Mouse (Mus musculus) thymus, postnatal 14 days (tissue): Measurements from ENCODE around the gene H1f0.
A peak's percentile ranks its signal among the peaks of the same experiment; 100 is the strongest.

Experiments
- DNase-seq: peaks from one replicate; pipeline ENCODE4 v3.0.0; 2021

Gene H1f0

DNA sequence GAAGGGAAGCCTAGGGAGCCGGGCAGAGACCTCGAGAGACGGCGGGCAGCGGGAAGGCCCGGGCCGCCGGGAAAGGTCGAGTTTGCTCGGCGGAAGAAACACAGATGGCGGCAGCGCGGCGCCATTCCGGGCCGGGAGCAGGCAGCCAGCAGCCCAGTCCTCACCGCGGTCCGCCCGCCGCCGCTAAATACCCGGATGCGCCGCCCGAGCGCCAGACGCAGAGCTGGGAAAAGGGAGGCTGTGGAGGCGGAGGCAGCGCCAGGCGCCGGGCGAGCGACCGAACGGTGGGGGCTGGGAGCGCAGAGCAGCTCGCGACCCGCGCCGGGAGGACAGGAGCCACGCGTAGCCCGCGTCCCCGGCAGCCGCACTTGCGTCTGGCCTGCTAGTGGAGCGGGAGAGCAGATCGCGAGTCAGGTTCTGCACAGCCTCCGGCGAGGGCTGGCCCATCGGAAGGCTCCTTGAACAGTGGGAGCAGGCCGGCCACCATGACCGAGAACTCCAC, at the start of gene H1f0:
Gene H1f0 (plus strand): TSS at position 214 of the 502 bp plus-strand sequence.
- DNase-seq, result peak; percentile 90

DNA sequence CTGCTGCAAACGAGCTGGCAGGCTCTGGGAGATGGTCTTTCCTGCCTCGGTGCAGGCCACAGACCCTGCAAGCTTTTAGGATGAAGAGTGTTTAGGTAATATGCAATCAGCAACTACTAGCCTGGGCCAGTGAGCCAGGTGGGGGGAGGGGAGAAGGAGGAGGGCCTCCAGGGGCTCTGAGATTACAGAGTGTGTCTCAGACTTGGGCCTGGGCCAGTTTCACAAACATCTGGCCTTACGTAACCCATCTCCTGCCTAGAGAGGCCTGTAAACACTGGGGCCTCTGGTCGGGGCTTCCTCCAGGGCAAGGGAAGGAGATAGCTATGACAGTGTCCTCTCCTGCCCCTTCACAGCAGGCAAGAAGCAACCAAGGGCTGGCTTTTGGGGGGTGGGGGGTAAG, 49.4 kb upstream of the H1f0 start:
- DNase-seq, result no peak

DNA sequence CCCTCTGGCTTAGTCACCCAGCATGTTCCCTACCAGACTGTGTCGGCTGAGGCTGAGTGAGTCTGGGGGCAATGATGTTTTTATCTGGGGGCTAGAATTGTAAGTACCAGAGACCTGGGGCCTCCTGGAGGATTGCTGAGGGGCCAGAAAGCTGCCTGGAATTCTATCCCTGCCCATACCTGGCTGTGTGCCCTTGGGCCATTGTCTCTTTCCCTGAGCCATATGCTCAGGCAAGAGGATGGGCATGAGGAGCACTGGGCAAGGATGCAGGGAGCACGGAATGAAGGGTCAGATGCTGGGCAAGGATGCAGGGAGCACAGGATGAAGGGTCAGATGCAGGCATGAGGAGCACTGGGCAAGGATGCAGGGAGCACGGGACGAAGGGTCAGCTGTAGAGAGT, 48.2 kb upstream of the H1f0 start:
- DNase-seq, result no peak

DNA sequence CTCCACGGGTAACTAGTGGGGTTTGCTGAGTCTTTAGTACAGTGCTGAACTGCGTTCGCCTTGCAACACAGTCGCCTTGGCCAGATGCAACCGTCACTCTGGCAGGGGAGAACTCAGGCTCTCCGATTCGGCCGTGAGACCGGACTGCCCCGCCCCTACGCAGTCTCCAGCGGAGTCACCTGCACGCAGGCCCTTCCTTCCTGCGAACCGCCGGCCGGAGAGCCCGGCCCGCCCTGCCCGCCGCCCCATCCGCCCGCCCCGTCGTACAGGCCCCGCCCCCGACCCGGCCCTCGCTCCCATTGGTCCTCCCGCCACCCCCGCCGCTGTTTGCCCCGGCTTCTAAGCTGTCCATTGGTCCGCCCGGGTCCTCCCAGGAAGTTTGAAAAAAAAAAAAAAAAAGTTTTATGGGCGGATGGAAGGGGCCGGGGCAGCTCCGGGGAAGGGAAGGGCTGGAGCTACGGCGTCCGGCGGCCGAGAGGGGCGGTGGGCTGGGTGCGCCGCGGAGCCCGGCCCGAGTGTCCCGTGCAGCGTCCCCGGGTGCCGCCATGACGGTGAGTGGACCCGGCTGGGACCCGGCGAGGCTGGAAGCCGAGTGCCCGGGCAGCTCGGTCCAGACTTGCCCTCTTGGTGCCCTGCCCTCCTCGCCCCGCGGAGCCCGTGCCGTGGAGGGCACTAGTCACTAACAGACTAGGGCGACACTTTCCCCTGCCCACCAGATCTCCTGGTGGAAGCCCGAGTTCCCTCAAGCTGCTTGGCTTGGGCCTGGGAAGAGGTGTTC, 45.4 kb upstream of the H1f0 start:
- peak; percentile 89 for DNase-seq

DNA sequence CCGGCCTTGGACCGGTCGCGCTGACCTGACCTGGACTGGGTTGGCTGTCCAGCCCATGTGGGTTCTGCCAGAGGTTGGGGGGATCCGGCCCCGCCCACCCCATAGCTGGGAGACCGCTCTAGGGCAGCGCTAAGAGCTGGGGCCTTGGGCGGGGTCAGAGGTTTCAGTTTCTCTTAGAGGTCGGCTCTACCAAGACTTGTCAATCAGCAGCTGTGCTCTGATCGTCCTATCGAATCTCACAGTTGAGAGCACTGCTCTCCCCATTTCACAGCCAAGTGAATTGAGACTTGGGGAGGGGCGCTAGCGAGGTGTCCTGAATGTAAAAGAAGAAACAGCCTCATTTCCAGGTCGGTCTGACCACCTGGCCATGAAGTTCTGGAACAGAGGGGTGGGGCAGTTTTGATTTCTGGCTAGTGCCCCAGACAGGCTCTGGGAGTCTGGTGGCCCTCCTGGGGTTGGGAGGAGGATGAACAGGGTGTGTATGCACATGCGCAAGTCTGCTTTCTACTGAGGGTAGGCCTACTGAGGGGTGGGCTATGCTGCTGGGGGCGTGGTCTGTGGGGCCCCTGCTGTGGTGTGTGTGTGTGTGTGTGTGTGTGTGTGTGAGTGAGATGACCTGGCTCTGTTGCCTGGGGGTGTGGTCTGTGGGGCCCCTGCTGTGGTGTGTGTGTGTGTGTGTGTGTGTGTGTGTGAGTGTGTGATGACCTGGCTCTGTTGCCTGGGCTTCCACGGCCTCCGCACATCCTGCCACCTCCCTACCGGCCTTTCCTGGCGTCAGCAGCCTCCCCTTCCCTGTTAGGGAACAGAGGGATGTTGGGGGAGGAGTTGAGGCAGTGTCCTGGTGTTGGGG, 44.6 kb upstream of the H1f0 start:
- peak; percentile 65 for DNase-seq

DNA sequence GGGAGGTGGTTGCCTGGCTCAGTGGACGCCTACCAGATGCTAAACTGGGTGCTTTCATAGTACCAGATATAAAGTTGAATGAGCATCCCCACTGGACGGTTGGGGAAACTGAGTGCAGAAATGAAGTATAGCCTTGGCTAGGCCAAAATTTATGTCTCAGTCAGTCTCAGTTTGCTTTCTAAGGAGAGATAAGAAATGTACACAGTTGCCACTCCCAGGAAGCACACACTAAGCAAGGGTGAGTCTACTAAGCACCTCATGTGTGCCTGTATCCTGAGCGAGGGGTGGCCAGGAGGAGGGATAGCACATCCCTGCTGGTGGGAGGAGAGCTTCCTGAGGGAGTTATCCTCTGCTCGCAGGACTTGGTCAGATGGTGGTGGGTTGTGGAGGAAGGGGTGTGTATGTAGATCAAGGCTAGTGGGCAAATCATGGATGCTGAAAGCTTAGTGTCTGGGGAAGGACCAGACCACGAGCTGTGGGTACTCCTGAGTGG, 43.9 kb upstream of the H1f0 start:
- DNase-seq, result no peak

DNA sequence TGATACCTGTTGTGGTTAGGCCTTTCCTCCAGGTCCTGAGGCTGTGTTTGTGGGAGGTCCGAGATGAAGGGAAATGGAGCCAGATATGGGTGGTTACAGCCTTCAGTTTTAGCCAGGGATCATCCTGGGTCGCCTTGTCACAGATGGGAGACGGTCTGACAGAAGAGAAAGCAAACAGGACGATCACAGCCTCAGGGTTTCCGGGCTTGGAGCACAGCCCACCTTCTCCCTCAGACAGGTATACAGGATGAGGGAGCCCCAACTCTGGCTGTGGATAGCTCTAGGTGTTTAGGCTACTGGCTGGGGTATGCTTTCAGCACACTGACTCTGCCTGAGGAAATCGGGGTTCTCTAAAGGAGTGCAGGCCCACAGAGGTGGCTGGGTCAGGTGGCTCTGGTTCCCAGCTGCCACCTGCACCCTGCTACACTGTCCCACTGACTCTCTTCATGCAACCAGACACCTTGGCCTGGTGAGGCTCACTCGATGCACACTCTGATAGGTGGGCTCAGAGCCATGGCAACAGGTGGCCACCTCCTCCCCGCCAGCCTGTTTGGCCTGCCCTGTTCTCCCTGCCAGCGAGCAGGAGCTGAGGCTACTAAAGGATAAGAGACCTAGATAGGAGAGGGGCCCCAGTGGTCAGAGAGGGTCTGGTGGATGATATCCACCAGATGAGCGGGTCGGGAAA, 41.6 kb upstream of the H1f0 start:
- no peak for DNase-seq

DNA sequence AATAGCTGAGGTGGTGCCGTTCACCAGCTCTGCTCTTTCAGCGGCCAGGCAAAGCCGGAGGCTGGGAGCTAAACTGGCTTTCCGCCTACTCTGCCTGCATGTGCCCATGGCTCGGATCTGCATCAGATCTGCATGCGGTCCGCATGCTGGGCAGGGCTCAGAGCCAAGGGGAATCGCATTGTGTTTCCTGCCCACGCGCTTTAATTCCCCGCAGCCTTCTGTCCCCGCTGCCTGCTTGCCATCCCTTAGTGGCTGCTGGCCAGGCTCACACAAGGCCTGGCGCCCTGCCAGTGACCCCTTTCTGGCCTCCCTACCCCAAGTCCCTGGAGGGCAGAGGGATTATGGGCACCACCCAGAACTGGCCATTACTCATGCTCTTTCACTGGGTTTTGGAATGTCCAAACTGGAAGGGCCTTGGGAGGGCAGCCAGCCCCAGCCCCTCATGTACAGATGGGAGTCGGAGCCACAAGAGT, 39.7 kb upstream of the H1f0 start:
- no peak for DNase-seq

DNA sequence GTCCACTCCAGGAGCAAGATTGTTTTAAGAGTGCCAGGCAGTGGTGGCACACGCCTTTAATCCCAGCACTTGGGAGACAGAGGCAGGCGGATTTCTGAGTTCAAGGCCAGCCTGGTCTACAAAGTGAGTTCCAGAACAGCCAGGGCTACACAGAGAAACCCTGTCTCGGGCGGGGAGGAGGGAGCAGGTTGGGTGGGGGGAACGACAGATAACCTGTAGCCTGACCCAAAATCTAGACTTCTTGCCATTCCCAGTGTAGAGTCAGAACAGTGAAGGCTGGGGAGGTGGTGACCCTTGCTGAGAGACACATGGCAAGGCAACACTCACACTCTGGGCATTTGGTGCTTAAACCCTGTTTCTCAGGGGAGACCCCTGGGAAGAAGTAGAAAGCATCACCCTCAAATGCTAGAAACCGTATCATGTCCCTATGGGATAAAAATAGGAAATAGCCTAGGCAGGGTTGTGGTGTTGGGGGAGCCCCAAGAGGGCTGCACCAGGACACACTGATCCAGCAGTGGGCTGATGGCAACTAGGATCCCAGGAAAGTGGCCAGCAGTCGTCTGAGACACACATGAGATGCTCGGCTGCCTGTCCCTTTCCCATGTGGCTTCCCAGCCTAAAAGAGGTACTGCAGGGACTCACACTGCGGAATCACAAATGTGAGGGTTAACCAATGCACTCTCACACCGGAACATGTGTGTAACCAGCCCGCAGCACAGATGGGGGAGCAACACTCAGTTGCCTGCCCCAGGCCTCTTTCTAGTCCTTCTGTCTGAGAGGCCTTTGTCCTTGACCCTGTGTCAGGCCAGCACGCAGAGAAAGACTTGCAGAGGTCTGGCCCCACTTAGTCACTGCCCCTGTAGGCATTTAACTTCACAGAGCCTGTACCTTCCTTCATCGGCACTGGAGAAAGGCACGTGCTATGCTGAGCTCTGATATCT, 38.8 kb upstream of the H1f0 start:
- no peak for DNase-seq

DNA sequence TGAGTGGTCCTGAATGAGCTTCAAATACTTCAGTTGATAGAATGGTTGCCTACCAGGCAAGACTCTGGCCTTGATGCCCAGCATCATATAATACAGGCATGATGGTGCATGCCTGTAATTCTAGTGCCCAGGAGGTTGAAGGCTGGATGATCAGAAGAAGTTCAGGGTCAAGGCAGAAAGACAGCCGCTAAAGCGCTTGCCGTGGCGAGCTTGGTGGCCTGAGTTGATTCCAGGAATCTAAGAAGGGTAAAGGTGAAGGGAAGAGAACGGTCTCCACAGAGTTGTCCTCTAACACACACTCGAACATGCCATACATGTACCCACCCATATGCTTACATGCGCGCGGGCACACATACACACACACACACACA, 38.2 kb upstream of the H1f0 start:
- DNase-seq, result no peak

DNA sequence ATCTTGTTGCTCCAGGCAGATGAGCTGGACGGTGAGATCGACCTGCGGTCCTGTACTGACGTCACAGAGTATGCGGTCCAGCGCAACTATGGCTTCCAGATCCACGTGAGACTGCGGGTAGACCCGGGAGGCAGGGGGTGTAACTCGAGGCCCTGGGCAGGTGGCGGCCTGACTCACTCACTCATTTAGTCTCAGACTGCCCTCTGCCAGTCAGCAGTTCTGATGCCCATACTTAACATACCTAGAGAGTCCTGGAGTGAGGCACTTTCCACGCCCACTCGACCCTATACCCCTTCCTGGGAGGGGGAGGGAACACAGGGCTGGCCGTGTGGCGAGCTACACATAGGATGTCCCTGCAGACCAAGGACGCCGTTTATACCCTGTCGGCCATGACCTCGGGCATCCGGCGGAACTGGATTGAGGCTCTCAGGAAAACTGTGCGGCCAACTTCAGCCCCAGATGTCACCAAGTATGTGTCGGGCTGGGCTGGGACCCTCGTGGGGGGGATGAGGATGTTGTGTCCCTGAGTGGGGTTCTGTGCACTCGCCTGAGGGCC, 37.2 kb upstream of the H1f0 start:
- no peak for DNase-seq

DNA sequence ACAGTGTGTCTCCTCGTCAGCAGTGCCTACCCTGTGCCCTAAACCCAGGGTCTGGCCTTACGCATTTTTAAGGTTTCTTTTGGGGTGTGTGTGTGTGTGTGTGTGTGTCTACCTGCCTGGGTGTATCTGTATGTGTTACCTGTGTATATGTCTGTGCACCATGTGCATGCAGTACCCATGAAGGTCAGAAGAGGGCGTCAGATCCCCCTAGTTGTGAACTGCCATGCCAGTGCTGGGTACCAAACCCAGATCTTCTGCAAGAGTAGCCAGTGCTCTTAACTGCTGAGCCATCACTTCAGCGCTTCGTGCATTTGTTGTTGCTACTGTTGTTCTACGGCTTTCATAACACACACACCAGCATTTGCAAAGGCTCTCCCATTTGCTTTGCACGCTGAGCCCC, 36.0 kb upstream of the H1f0 start:
- no peak for DNase-seq

DNA sequence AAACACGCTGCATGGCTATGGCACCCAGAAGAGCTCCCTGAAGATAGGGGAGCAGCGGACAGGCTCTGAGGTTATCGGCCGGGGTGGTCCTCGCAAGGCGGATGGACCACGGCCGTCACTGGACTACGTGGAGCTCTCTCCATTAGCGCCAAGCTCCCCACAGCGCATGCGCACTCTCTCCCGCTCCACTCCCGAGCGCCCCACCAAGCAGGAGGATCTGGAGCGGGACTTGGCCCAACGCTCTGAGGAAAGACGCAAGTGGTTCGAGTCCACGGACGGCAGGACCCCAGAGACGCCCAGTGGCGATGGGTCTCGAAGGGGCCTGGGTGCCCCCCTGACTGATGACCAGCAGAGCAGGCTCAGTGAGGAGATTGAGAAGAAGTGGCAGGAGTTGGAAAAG, 35.3 kb upstream of the H1f0 start:
- no peak for DNase-seq

DNA sequence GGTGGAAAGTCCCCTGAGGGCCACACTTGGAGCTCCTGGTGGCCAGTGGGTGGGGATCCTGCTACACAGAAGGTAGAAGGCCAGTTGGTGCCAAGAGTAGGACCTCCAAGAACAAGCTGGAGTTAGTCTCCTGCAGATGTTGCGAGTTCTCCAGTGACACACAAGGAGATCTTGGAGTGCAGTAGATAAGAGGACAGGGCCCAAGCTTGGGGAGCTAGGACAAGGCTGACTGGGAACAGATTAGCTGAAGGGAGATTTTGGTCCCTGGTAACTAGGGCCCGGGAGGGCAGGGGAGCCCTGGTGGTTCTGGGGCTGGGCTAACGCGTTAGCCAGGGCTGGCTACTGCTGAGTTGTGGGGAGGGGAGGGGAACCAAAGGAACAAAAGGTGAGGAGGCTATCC, 32.3 kb upstream of the H1f0 start:
- no peak for DNase-seq

DNA sequence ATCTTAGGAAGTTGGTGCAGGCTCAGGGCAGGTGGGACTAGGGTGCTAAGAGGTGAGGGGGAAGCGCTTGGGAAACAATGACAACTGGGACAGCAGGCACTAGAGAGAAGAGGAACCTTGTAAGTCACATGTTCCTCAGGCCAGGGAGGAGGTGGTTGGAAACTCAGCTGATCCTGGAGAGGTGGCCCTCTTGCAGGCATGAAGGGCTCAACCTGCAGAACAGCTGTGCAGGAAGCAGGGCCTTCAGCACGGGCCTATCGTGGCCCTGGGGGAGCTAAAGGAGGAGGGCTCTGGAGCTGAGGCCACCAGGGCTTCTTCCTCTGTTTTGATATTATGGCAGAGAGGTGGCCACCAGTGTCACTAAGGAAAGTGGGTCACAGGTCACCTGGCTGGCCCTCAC, 31.6 kb upstream of the H1f0 start:
- DNase-seq, result peak; percentile 64

DNA sequence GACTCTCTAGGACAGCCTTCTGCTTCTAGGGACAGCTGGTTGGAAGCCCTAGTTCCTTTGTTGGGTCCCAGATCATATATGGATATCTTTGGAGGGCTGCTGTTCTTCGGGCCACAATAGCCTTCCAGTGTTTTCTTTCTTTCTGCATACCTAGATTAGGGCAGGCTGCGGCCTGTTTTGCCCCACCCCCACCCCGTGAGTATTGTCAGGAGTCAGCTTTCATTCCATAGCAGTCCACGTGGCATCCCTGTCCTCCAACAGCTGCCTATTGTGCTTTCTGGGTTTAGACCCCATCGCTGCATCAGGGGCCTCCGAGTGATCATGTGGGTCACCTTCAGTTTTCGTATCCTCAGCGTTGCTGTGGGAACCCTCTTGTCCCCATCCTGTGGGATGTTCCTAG, 29.9 kb upstream of the H1f0 start:
- DNase-seq, result no peak

DNA sequence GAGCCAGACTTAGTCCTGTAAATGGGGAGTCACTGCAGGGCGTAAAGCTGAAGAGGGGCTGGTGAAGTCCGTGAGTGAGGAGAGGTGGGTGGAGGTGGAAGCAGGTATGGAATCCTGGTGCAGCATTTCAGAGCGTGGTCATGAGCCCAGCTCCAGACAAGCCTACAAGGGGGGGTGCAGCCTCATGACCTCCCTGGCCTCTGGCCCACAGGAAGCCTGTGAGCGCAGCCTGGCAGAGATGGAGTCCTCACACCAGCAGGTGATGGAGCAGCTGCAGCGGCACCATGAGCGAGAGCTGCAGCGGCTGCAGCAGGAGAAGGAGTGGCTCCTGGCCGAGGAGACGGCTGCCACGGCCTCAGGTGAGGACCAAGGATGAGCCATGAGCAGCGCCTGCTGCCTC, 28.7 kb upstream of the H1f0 start:
- DNase-seq, result peak; percentile 37

DNA sequence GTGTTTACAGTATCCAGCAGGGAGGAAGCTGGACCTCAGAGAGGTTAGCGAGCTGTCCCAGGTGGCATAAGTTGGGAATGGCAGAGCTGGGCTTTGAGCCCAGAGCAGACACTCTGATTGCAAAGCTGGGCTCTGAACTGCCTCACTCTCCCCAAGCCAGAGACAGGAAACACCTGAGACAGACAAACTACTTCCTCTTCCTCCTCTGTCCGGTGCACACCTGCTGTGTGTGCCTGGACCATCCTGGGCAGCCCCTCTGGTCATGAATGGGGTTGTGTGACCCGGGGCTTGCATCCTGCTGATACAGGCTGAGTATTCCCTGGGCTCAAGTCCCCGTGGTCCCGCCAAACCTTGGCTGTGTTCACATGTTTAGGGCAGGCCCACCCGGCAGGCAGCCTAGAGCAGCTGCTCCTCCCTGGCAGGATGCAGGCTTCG, 27.9 kb upstream of the H1f0 start:
- peak; percentile 33 for DNase-seq

DNA sequence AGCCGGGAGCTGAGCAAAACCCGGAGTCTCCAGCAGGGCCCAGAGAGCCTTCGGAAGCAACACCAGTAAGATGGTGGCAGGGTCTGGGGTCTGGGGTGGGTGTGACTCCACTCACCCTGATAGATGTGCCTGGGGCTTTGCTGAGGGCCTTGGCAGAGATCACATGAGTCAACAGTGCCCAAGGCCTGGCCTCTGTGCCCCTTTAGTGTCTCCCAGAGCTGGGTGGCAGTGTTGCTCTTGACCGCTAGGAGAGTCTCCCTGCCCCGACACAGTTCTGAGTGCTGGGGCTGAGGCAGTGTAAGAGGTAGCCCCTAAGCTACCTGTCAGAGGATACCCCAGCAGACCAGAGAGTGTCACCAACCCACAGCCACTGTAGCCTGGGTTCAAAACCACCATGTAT, 26.7 kb upstream of the H1f0 start:
- no peak for DNase-seq

DNA sequence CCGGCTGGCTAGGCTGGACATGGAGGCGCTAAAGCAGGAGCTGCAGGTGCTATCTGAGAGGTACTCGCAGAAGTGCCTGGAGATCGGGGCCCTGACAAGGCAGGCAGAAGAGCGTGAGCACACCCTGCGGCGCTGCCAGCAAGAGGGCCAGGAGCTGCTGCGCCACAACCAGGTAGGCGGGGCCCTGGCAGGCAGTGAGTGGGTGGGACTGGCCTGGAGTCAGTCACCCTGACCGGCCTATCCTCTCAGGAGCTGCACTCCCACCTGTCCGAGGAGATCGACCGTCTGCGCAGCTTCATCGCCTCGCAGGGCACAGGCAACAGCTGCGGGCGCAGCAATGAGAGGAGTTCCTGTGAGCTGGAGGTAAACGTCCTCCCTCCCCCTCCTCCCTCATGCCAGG, 26.2 kb upstream of the H1f0 start:
- no peak for DNase-seq

DNA sequence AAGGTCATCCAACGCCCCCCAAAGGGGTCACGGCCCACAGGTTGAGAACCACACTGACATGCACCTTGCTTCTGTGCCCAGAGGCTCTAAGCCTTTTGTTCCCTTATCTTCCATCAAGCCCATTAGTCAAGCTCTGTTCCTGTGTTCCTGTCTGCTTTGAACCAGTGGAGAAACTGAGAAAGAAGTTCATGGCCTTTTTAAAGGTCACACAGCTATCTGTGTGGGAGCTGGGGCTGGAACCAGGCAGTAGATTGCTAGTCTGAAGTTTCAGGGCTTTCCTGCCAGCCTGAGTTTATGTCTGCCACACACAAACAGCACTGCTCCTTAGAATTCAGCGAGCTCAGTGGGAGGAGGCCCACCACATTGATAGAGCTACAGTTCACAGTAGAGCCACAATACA, 25.2 kb upstream of the H1f0 start:
- no peak for DNase-seq

DNA sequence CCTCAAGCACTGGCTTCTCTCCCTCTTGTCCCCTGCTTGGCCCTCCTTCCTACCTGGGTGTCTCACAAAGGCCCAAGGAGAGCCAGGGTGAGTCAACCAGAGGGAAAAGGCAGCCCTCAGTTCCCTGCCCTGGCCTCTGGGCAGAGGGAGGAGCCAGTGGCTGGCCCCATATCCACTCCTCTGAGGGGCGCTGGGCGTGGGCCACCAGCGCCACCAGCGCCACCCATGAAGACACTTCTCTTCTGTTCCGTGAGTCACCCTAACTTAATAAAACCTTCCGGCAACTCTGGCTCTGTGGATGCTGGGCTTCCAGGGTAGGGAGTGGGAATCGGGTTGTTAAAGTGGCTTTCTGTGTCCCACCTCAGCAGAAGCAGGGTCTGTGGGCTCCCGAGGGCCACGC, 22.7 kb upstream of the H1f0 start:
- no peak for DNase-seq
